Mouse (Mus musculus) gastrocnemius, adult 18-20 months (tissue): ENCODE measurements around the gene H3f3a. TPM values are rescaled to one million over a fixed set of nuclear protein-coding genes. Genes with fewer than 3 reads are reported as not detected.
A peak's percentile ranks its signal among the peaks of the same experiment; 100 is the strongest.
"Not testable (repeated sequence)": the region's sequence is repeated elsewhere in the genome, so short reads cannot be mapped to it uniquely, and the experiment has no call there.

ENCODE experiments used
- DNase-seq: peaks from one replicate; pipeline ENCODE4 v3.0.0; 2021; ENCODE audit warnings: low spot score
- long read RNA-seq, 2 experiments: library from polyadenylated mRNA; stranded (forward); transcript quantifications; one replicate each; pipeline ENCODE4 v2.0.0; 2021
- total RNA-seq, 2 experiments: library from RNA; stranded (reverse); gene quantifications; 2 replicates each; pipeline ENCODE4 v1.2.3; 2021

Gene H3f3a
- 100 to 1,000 TPM; 285 to 302 TPM for total RNA-seq
- long read RNA-seq, experiment 1, transcript H3f3a-205 (4 exons, 2,841 nt): major isoform, 93 of 105 reads
- long read RNA-seq, experiment 1, partial matches to known transcripts: 3 of 105 reads
- long read RNA-seq, experiment 1, other reads (novel, unspliced or antisense): 8 of 105 reads
- long read RNA-seq, experiment 2, transcript H3f3a-205 (4 exons, 2,841 nt): major isoform, 63 of 77 reads
- long read RNA-seq, experiment 2, partial matches to known transcripts: 2 of 77 reads
- long read RNA-seq, experiment 2, other reads (novel, unspliced or antisense): 10 of 77 reads

- DNase-seq: peak; percentile 83
Observed at GRCm38 (mm10) chr1:180813885-180814740, at the start of gene H3f3a. Gene H3f3a, minus strand, starts transcription at chr1:180813943.

- DNase-seq: no peak
Observed at GRCm38 (mm10) chr1:180860030-180860429, 46.3 kb upstream of the H3f3a start.

GRCm38 (mm10) chr1:180858763-180859162, 45.0 kb upstream of the H3f3a start:
- no peak for DNase-seq

- peak; percentile 100 for DNase-seq
Observed at GRCm38 (mm10) chr1:180850316-180851270, 36.9 kb upstream of the H3f3a start, which contains the start of gene Sde2. Gene Sde2, plus strand, starts transcription at chr1:180851127.

- DNase-seq: peak; percentile 10
Observed at GRCm38 (mm10) chr1:180849701-180850301, 36.1 kb upstream of the H3f3a start.

- peak; percentile 61 for DNase-seq
Observed at GRCm38 (mm10) chr1:180848511-180849241, 34.9 kb upstream of the H3f3a start.

GRCm38 (mm10) chr1:180848114-180848510, 34.4 kb upstream of the H3f3a start:
- peak; percentile 74 for DNase-seq

GRCm38 (mm10) chr1:180841561-180842300, 28.0 kb upstream of the H3f3a start:
- DNase-seq: no peak

GRCm38 (mm10) chr1:180839201-180839910, 25.6 kb upstream of the H3f3a start:
- DNase-seq: no peak

- no peak for DNase-seq
Observed at GRCm38 (mm10) chr1:180838014-180838413, 24.3 kb upstream of the H3f3a start.

- no peak for DNase-seq
Observed at GRCm38 (mm10) chr1:180837186-180837585, 23.4 kb upstream of the H3f3a start.

GRCm38 (mm10) chr1:180836467-180836866, 22.7 kb upstream of the H3f3a start:
- DNase-seq: not testable (repeated sequence)

- DNase-seq: no peak
Observed at GRCm38 (mm10) chr1:180835273-180836015, 21.7 kb upstream of the H3f3a start.

- DNase-seq: no peak
Observed at GRCm38 (mm10) chr1:180830588-180831346, 17.0 kb upstream of the H3f3a start.

GRCm38 (mm10) chr1:180830175-180830574, 16.4 kb upstream of the H3f3a start:
- DNase-seq: no peak

- no peak for DNase-seq
Observed at GRCm38 (mm10) chr1:180829775-180830174, 16.0 kb upstream of the H3f3a start.

- DNase-seq: no peak
Observed at GRCm38 (mm10) chr1:180826634-180827033, 12.9 kb upstream of the H3f3a start.
